Mouse (Mus musculus) embryonic facial prominence, embryonic 14.5 days (tissue): Measurements from ENCODE around the gene Ptx3. TPM values are rescaled to one million over a fixed set of nuclear protein-coding genes. Genes with fewer than 3 reads are reported as not detected.
A peak's percentile ranks its signal among the peaks of the same experiment; 100 is the strongest.

ENCODE experiments used
- ATAC-seq: fragments of 200-750 bp; cut with Nextera tagmentation; 2 replicates; pipeline ENCODE4 v1.8.0; 2017; ENCODE audit warnings: low read depth, moderate number of reproducible peaks, moderate TSS enrichment
- DNase-seq: peaks from one replicate; pipeline ENCODE4 v3.0.0-alpha.2; 2015; ENCODE audit warnings: low spot score
- H3K27ac ChIP-seq: fragments of 300-500 bp; sonication (generic); replicated peaks from 2 replicates; pipeline ENCODE4 v1.5.1; 2014; ENCODE audit warnings: low read depth, mild to moderate bottlenecking, low read length, moderate library complexity
- H3K27me3 ChIP-seq: fragments of 300-500 bp; sonication (generic); replicated peaks from 2 replicates; pipeline ENCODE4 v1.6.1; 2014; ENCODE audit warnings: low read length; ENCODE audit not compliant: control insufficient read depth, insufficient read depth
- H3K36me3 ChIP-seq: fragments of 300-500 bp; sonication (generic); 2 replicates; pipeline ENCODE4 v1.6.1; 2014; ENCODE audit warnings: low read length, mixed read lengths; ENCODE audit not compliant: control insufficient read depth, insufficient read depth
- H3K4me1 ChIP-seq: fragments of 300-500 bp; sonication (generic); 2 replicates; pipeline ENCODE4 v1.6.1; 2014; ENCODE audit warnings: antibody characterized with exemption, low read length; ENCODE audit not compliant: control insufficient read depth, insufficient read depth
- H3K4me2 ChIP-seq: fragments of 300-500 bp; sonication (generic); 2 replicates; pipeline ENCODE4 v1.6.1; 2014; ENCODE audit warnings: low read depth, mild to moderate bottlenecking, low read length, moderate library complexity, mixed read lengths
- H3K4me3 ChIP-seq: fragments of 300-500 bp; sonication (generic); 2 replicates; pipeline ENCODE4 v1.5.1; 2014; ENCODE audit warnings: low read depth, mild to moderate bottlenecking, low read length
- H3K9ac ChIP-seq: fragments of 300-500 bp; sonication (generic); 2 replicates; pipeline ENCODE4 v1.6.1; 2014; ENCODE audit warnings: low read depth, mild to moderate bottlenecking, low read length, moderate library complexity, mixed read lengths
- H3K9me3 ChIP-seq: fragments of 300-500 bp; sonication (generic); 2 replicates; pipeline ENCODE4 v1.6.1; 2016; ENCODE audit warnings: low read length; ENCODE audit not compliant: control insufficient read depth
- WGBS: fragments of 180-500 bp; shearing (Covaris S2); extraction: QIAGEN DNeasy Blood & Tissue Kit; methylation state at CpG from one replicate; pipeline ENCODE4 v1.1.7; 2014; 5-methylcytosine and 5-hydroxymethylcytosine counted together
- polyA plus RNA-seq: library from polyadenylated mRNA; unstranded; fragments of >200 nt; fragmentation: Nextera tagmentation; extraction: Ambion mirVana; gene quantifications from 2 replicates; pipeline ENCODE4 v1.2.1, GENCODE M21; 2014

Gene Ptx3
- polyA plus RNA-seq: 26.1 and 28.9 TPM in 2 replicates

GRCm38 (mm10) chr3:66219655-66220191 is at the start of gene Ptx3:
TSS of gene Ptx3 (plus strand) at chr3:66219910.
- Histone ChIP-seq H3K27ac (peak within 1 kb of the TSS; percentile 90), H3K9me3 (no peaks in the 10 kb centered on the region), H3K36me3 (no peaks in the 10 kb centered on the region), H3K4me1 (peaks cover 8% of the 10 kb centered on the region), H3K4me3 (peak within 1 kb of the TSS; percentile 67), H3K9ac (peak within 1 kb of the TSS; percentile 84), H3K27me3 (no peaks in the 10 kb centered on the region; the same call in 1 of the 2 replicates), H3K4me2 (peak within 1 kb of the TSS; percentile 96)
- ATAC-seq (no peak), DNase-seq (peak; percentile 59)
- 4% methylated on average over 20 of the region's 20 CpGs for WGBS

GRCm38 (mm10) chr3:66172907-66173306 is 46.8 kb upstream of the Ptx3 start:
- no peak overlapping the region for H3K4me2 ChIP-seq
- H3K4me1 ChIP-seq: peaks cover 6% of the 10 kb centered on the region; the same call in 1 of the 2 replicates
- DNase-seq: peak; percentile 84
- no peaks in the 10 kb centered on the region for H3K36me3 ChIP-seq
- no peak overlapping the region for H3K4me3 ChIP-seq
- H3K27me3 ChIP-seq: no peaks in the 10 kb centered on the region
- WGBS: 34% methylated on average over 5 of the region's 5 CpGs
- no peak for ATAC-seq
- H3K27ac ChIP-seq: no peak overlapping the region
- H3K9ac ChIP-seq: no peak overlapping the region
- H3K9me3 ChIP-seq: 0 out of 2 replicates have a peak, but pooled peaks cover 2% of the 10 kb centered on the region

GRCm38 (mm10) chr3:66179647-66180046 is 40.1 kb upstream of the Ptx3 start:
- DNase-seq (no peak), ATAC-seq (no peak)
- Histone ChIP-seq H3K4me3 (no peak overlapping the region), H3K4me1 (peaks cover 3% of the 10 kb centered on the region; the same call in 1 of the 2 replicates), H3K27me3 (no peaks in the 10 kb centered on the region), H3K4me2 (no peak overlapping the region), H3K27ac (no peak overlapping the region), H3K9ac (no peak overlapping the region), H3K9me3 (no peaks in the 10 kb centered on the region), H3K36me3 (no peaks in the 10 kb centered on the region)
- WGBS: 80% methylated on average over 2 of the region's 2 CpGs

GRCm38 (mm10) chr3:66193910-66194562 is 25.7 kb upstream of the Ptx3 start:
- Histone ChIP-seq H3K9me3 (no peaks in the 10 kb centered on the region), H3K4me3 (no peak overlapping the region), H3K36me3 (no peaks in the 10 kb centered on the region), H3K27ac (no peak overlapping the region), H3K27me3 (no peaks in the 10 kb centered on the region), H3K4me1 (0 out of 2 replicates have a peak, but pooled peaks cover 4% of the 10 kb centered on the region), H3K9ac (no peak overlapping the region), H3K4me2 (no peak overlapping the region)
- ATAC-seq: no peak
- no peak for DNase-seq
- WGBS: 53% methylated on average over 3 of the region's 3 CpGs

GRCm38 (mm10) chr3:66208836-66209573 is 10.7 kb upstream of the Ptx3 start:
- no peaks in the 10 kb centered on the region for H3K27me3 ChIP-seq
- H3K4me3 ChIP-seq: no peak overlapping the region
- 71% methylated on average over 4 of the region's 4 CpGs for WGBS
- H3K9me3 ChIP-seq: no peaks in the 10 kb centered on the region
- no peak overlapping the region for H3K9ac ChIP-seq
- H3K27ac ChIP-seq: no peak overlapping the region
- H3K4me2 ChIP-seq: no peak overlapping the region
- H3K4me1 ChIP-seq: no peaks in the 10 kb centered on the region
- DNase-seq (no peak), ATAC-seq (no peak)
- no peaks in the 10 kb centered on the region for H3K36me3 ChIP-seq

GRCm38 (mm10) chr3:66213524-66213923 is 6.2 kb upstream of the Ptx3 start:
- Histone ChIP-seq H3K27ac (no peak overlapping the region), H3K4me1 (peaks cover 5% of the 10 kb centered on the region; the same call in 1 of the 2 replicates), H3K36me3 (no peaks in the 10 kb centered on the region), H3K9ac (no peak overlapping the region), H3K27me3 (no peaks in the 10 kb centered on the region), H3K4me2 (no peak overlapping the region), H3K4me3 (no peak overlapping the region), H3K9me3 (no peaks in the 10 kb centered on the region)
- no peak for DNase-seq
- 100% methylated on average over 1 of the region's 1 CpGs for WGBS
- no peak for ATAC-seq

- 22% methylated on average over 8 of the region's 8 CpGs for WGBS
- DNase-seq (peak; percentile 83), ATAC-seq (peak; percentile 53; the same call in 1 of the 2 replicates)
- peak overlapping the region; percentile 10; the same call in 1 of the 2 replicates for H3K27ac ChIP-seq
- H3K36me3 ChIP-seq: no peaks in the 10 kb centered on the region
- H3K9me3 ChIP-seq: no peaks in the 10 kb centered on the region
- peaks cover 5% of the 10 kb centered on the region for H3K4me1 ChIP-seq
- no peaks in the 10 kb centered on the region for H3K27me3 ChIP-seq
- H3K4me2 ChIP-seq: 0 out of 2 replicates have a peak overlapping the region, but pooled peaks have one; percentile 13
- H3K9ac ChIP-seq: no peak overlapping the region
- H3K4me3 ChIP-seq: no peak overlapping the region
These were observed 4.0 kb upstream of the Ptx3 start for GRCm38 (mm10) chr3:66215759-66216158.

GRCm38 (mm10) chr3:66220554-66221242 is 988 bp downstream of the Ptx3 start:
- DNase-seq (peak; percentile 57), ATAC-seq (peak; percentile 84)
- WGBS: 0% methylated on average over 28 of the region's 54 CpGs
- Histone ChIP-seq H3K27me3 (no peaks in the 10 kb centered on the region; the same call in 1 of the 2 replicates), H3K9me3 (no peaks in the 10 kb centered on the region), H3K4me3 (peak overlapping the region; percentile 67), H3K4me2 (peak overlapping the region; percentile 96), H3K4me1 (peaks cover 10% of the 10 kb centered on the region), H3K27ac (peak overlapping the region; percentile 90), H3K9ac (peak overlapping the region; percentile 84), H3K36me3 (no peaks in the 10 kb centered on the region)
